Mouse (Mus musculus) embryonic facial prominence, embryonic 14.5 days (tissue): ENCODE measurements at regions not wholly inside any gene's neighbourhood (a gene's known extent, or its start where the extent isn't known, plus 50 kb on each side); places are given as distances from the start of the nearest gene placed in this dataset.

ENCODE experiments used
- ATAC-seq: fragments of 200-750 bp; cut with Nextera tagmentation; 2 replicates; pipeline ENCODE4 v1.8.0; 2017; ENCODE audit warnings: low read depth, moderate number of reproducible peaks, moderate TSS enrichment
- DNase-seq: peaks from one replicate; pipeline ENCODE4 v3.0.0-alpha.2; 2015; ENCODE audit warnings: low spot score
- H3K27ac ChIP-seq: fragments of 300-500 bp; sonication (generic); replicated peaks from 2 replicates; pipeline ENCODE4 v1.5.1; 2014; ENCODE audit warnings: low read depth, mild to moderate bottlenecking, low read length, moderate library complexity
- H3K27me3 ChIP-seq: fragments of 300-500 bp; sonication (generic); replicated peaks from 2 replicates; pipeline ENCODE4 v1.6.1; 2014; ENCODE audit warnings: low read length; ENCODE audit not compliant: control insufficient read depth, insufficient read depth
- H3K36me3 ChIP-seq: fragments of 300-500 bp; sonication (generic); 2 replicates; pipeline ENCODE4 v1.6.1; 2014; ENCODE audit warnings: low read length, mixed read lengths; ENCODE audit not compliant: control insufficient read depth, insufficient read depth
- H3K4me1 ChIP-seq: fragments of 300-500 bp; sonication (generic); 2 replicates; pipeline ENCODE4 v1.6.1; 2014; ENCODE audit warnings: antibody characterized with exemption, low read length; ENCODE audit not compliant: control insufficient read depth, insufficient read depth
- H3K4me2 ChIP-seq: fragments of 300-500 bp; sonication (generic); 2 replicates; pipeline ENCODE4 v1.6.1; 2014; ENCODE audit warnings: low read depth, mild to moderate bottlenecking, low read length, moderate library complexity, mixed read lengths
- H3K4me3 ChIP-seq: fragments of 300-500 bp; sonication (generic); 2 replicates; pipeline ENCODE4 v1.5.1; 2014; ENCODE audit warnings: low read depth, mild to moderate bottlenecking, low read length
- H3K9ac ChIP-seq: fragments of 300-500 bp; sonication (generic); 2 replicates; pipeline ENCODE4 v1.6.1; 2014; ENCODE audit warnings: low read depth, mild to moderate bottlenecking, low read length, moderate library complexity, mixed read lengths
- H3K9me3 ChIP-seq: fragments of 300-500 bp; sonication (generic); 2 replicates; pipeline ENCODE4 v1.6.1; 2016; ENCODE audit warnings: low read length; ENCODE audit not compliant: control insufficient read depth
- WGBS: fragments of 180-500 bp; shearing (Covaris S2); extraction: QIAGEN DNeasy Blood & Tissue Kit; methylation state at CpG from one replicate; pipeline ENCODE4 v1.1.7; 2014; 5-methylcytosine and 5-hydroxymethylcytosine counted together

DNA sequence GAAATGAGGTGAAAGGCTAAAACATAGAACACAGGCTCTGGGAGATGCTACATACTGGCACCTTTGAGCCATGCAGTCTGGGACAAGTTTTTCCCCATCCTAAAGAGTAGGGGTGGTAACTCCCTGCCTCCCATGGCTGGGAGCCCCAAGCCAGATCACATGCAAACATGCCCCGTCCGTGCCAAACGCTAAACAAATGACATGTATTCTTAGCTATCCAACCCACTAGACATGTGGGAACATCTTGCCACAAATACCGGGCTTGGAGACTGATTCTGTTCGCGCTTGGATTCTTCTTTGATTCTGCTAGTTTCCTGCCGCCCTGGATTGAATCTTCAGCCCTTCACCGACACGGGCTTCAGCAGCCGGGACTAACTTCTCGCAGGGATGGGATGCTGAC lies 208.7 kb downstream of the Sox9 start:
- Histone ChIP-seq H3K4me2 (no peak overlapping the region), H3K36me3 (no peaks in the 10 kb centered on the region), H3K9me3 (no peaks in the 10 kb centered on the region), H3K27ac (peak overlapping the region; percentile 33; the same call in 1 of the 2 replicates), H3K9ac (no peak overlapping the region), H3K4me3 (no peak overlapping the region), H3K27me3 (no peaks in the 10 kb centered on the region), H3K4me1 (peaks cover 35% of the 10 kb centered on the region)
- ATAC-seq, result no peak
- WGBS, result 55% methylated on average over 11 of the region's 11 CpGs
- peak; percentile 64 for DNase-seq

- Histone ChIP-seq H3K9me3 (no peaks in the 10 kb centered on the region), H3K27me3 (no peaks in the 10 kb centered on the region), H3K4me3 (no peak overlapping the region), H3K36me3 (no peaks in the 10 kb centered on the region), H3K27ac (no peak overlapping the region), H3K4me2 (no peak overlapping the region), H3K9ac (no peak overlapping the region), H3K4me1 (peaks cover 35% of the 10 kb centered on the region)
- DNase-seq (peak; percentile 45), ATAC-seq (peak; percentile 28; the same call in 1 of the 2 replicates)
- 45% methylated on average over 13 of the region's 13 CpGs for WGBS
Measured at GRCm38 (mm10) chr11:112991862-112992261, 209.8 kb downstream of the Sox9 start.

GRCm38 (mm10) chr11:112998777-112999583 lies 217.0 kb downstream of the Sox9 start:
- Histone ChIP-seq H3K36me3 (no peaks in the 10 kb centered on the region), H3K4me1 (no peaks in the 10 kb centered on the region), H3K4me2 (no peak overlapping the region), H3K27me3 (no peaks in the 10 kb centered on the region; the same call in 1 of the 2 replicates), H3K4me3 (no peak overlapping the region), H3K27ac (no peak overlapping the region), H3K9me3 (no peaks in the 10 kb centered on the region), H3K9ac (no peak overlapping the region)
- ATAC-seq (no peak), DNase-seq (no peak)
- 38% methylated on average over 5 of the region's 5 CpGs for WGBS

GRCm38 (mm10) chr11:113001071-113001470 lies 219.0 kb downstream of the Sox9 start:
- no peak overlapping the region for H3K9ac ChIP-seq
- H3K4me2 ChIP-seq, result no peak overlapping the region
- no peak for ATAC-seq
- no peak overlapping the region for H3K4me3 ChIP-seq
- H3K27ac ChIP-seq, result no peak overlapping the region
- 78% methylated on average over 6 of the region's 6 CpGs for WGBS
- no peak for DNase-seq
- H3K9me3 ChIP-seq, result no peaks in the 10 kb centered on the region
- H3K4me1 ChIP-seq, result no peaks in the 10 kb centered on the region
- no peaks in the 10 kb centered on the region; the same call in 1 of the 2 replicates for H3K27me3 ChIP-seq
- no peaks in the 10 kb centered on the region for H3K36me3 ChIP-seq

DNA sequence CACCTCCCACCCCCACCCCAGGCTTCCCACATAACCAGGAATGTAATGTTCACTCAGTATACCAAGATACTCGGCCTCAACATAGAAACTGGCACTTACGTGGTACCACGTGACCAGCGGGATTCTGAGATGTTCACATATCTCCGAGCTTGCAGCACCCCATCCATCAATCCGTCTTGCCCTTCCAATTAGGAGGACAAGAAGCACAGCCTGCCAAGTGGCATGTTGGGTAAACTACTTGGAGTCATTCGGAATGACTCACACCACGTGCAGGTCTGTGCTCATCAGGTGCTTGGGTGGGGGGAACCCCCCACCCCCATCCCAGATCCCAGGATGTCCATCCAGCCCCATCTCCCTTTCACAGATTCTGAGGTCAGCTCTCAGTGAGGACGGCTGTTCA lies 223.9 kb downstream of the Sox9 start:
- DNase-seq (no peak), ATAC-seq (no peak)
- no peak overlapping the region for H3K27ac ChIP-seq
- H3K9ac ChIP-seq, result no peak overlapping the region
- no peaks in the 10 kb centered on the region; the same call in 1 of the 2 replicates for H3K27me3 ChIP-seq
- no peaks in the 10 kb centered on the region for H3K9me3 ChIP-seq
- H3K36me3 ChIP-seq, result no peaks in the 10 kb centered on the region
- WGBS, result 73% methylated on average over 9 of the region's 9 CpGs
- no peak overlapping the region for H3K4me2 ChIP-seq
- H3K4me3 ChIP-seq, result no peak overlapping the region
- H3K4me1 ChIP-seq, result no peaks in the 10 kb centered on the region

- no peak for ATAC-seq
- WGBS, result 70% methylated on average over 4 of the region's 4 CpGs
Measured at GRCm38 (mm10) chr11:113008521-113008920, 226.5 kb downstream of the Sox9 start.

GRCm38 (mm10) chr11:113009376-113009775 lies 227.4 kb downstream of the Sox9 start:
- Histone ChIP-seq H3K36me3 (no peaks in the 10 kb centered on the region), H3K4me2 (no peak overlapping the region), H3K4me1 (peaks cover 8% of the 10 kb centered on the region), H3K27ac (no peak overlapping the region), H3K27me3 (no peaks in the 10 kb centered on the region), H3K9me3 (no peaks in the 10 kb centered on the region), H3K9ac (no peak overlapping the region), H3K4me3 (no peak overlapping the region)
- ATAC-seq (no peak), DNase-seq (no peak)
- 84% methylated on average over 6 of the region's 6 CpGs for WGBS

More at GRCm38 (mm10) chr11:113008521-113008920, 226.5 kb downstream of the Sox9 start:
- Histone ChIP-seq H3K27me3 (no peaks in the 10 kb centered on the region), H3K4me2 (no peak overlapping the region), H3K4me1 (no peaks in the 10 kb centered on the region; the same call in 1 of the 2 replicates), H3K4me3 (no peak overlapping the region), H3K9ac (no peak overlapping the region), H3K36me3 (no peaks in the 10 kb centered on the region), H3K9me3 (no peaks in the 10 kb centered on the region), H3K27ac (no peak overlapping the region)
- DNase-seq, result no peak

- H3K4me2 ChIP-seq, result no peak overlapping the region
- 85% methylated on average over 5 of the region's 5 CpGs for WGBS
- no peaks in the 10 kb centered on the region for H3K27me3 ChIP-seq
- ATAC-seq (no peak), DNase-seq (no peak)
- H3K9me3 ChIP-seq, result no peaks in the 10 kb centered on the region
- H3K36me3 ChIP-seq, result no peaks in the 10 kb centered on the region
- H3K4me3 ChIP-seq, result no peak overlapping the region
- peaks cover 22% of the 10 kb centered on the region for H3K4me1 ChIP-seq
- H3K9ac ChIP-seq, result no peak overlapping the region
- no peak overlapping the region for H3K27ac ChIP-seq
Measured at GRCm38 (mm10) chr11:113010906-113011305, 228.9 kb downstream of the Sox9 start.
